Mouse (Mus musculus) neutrophil, adult 5-6 weeks (primary cell): ENCODE results near the gene Mst1. TPM values are rescaled to one million over a fixed set of nuclear protein-coding genes. Genes with fewer than 3 reads are reported as not detected.

Experiments
- ATAC-seq: fragments of 151-379, 151-347 bp; 2 replicates; pipeline ENCODE4 v1.8.0; 2017; ENCODE audit warnings: mild to moderate bottlenecking, moderate TSS enrichment; ENCODE audit not compliant: insufficient number of reproducible peaks, poor library complexity, low FRiP score, severe bottlenecking; ENCODE audit errors: extremely low read depth
- total RNA-seq: library from RNA; stranded (forward); fragments of 200-1000 nt; gene quantifications from 2 replicates; pipeline ENCODE4 v1.2.3, GENCODE M21; 2017

Gene Mst1
- total RNA-seq, result not detected in 2 replicates

DNA sequence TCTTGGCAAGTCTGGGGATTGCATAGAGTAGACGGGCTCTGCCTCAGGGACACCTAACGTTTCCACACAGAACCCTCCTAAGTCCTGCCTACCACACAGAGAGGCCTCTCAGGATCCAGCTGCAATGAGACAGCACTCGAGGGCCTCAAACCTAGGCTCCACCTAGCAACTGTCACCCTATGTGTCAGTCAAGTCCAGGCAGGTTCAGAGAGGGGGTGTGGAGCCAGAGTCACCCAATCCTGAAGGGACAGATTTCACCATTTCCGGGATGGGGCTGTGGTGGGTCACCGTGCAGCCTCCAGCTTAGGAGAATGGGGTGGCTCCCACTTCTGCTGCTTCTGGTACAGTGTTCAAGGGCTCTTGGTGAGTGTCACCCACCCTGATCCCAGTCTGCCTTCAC is at the start of gene Mst1:
Gene Mst1, plus strand, starts transcription at position 269 of the 400 bp plus-strand sequence.
- no peak for ATAC-seq

DNA sequence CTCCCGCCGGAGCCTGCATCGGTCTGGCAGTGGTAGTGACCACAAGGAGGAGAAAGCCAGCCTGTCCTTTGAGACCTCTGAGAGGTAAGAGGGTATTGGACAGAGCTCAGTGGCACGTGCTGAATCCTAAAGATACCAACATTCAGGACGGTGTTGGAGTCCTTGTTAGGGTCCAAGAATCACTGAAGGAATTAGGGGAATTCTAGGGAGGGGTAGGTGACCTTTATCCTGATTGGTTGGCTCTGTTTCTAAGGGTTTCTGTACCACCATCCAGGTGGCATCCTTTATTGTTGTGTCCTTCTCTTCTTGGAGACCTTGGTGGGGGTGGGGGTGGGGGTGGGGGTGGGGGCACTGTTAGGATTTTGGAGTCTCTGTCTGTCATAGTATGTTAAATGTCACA is 48.1 kb upstream of the Mst1 start:
- no peak for ATAC-seq

DNA sequence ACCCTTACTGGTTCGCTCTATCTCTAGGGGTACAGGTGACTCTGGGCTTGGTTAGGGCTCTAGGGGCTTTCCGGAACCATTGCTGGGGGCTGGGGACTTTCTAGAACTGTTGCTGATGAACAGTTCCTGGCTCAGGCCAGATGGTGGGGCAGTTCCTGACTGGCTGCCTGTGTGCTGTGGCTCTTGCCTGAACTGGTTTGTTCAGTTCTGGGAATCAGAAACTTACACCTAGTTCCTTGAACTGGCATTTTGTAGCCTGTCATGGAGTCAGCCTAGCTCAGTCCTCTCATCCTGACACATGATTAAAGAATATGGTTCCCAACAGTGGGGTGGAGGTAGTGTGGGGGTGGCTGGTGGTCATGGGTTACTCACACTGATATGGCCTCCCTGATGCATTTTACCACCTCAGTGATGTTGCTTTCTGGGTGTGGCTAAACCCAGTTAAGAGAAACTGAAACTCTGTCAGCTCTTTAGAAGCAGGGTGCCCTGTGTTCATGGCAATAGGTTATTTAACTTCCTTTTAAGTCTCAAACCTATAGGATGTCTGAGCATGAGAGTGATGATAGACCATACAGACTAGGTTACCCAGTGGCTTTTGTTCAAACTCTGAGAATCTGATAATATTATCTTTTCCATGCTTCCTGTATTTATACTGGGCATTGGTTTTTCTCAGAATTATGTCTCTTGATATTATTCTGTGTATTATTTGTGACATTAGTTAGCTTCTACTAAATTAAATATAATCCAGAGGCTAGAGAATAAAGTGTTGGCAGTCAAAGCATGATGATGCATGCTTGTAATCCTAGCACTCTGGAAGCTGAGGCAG is 44.7 kb upstream of the Mst1 start:
- ATAC-seq, result peak; percentile 41; the same call in 1 of the 2 replicates

DNA sequence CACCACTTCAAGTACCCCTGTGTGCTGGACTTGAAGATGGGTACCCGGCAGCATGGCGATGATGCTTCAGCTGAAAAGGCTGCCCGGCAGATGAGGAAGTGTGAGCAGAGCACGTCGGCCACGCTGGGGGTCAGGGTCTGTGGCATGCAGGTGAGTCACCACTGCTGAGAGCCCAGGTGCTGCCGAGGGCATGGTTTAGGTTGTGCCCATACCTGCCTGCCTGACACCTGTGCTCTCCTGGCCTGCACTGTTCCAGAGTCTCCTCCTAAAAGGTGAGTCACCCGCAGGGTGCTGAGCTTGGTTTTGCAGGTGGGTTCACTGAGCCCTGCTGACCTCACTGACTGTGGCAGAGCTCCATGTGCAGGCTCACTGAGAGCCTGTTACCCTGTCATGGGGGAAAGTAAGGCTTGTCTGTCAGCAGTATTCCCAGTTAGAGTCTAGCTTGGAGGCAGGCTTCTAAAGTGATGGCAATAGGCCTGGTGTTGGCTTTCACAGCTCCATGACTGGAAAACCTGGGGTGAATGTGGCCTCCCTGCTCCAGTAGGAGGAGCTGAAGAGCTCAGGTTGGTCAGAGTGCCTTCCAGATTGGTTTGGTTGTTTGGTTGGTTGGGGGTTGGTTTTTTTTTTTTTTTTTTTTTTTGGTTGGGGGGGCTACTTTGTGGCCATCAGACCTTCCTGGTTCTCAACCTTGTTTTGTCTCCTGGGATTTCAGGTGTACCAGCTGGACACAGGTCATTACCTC is 35.3 kb upstream of the Mst1 start:
- ATAC-seq, result no peak

DNA sequence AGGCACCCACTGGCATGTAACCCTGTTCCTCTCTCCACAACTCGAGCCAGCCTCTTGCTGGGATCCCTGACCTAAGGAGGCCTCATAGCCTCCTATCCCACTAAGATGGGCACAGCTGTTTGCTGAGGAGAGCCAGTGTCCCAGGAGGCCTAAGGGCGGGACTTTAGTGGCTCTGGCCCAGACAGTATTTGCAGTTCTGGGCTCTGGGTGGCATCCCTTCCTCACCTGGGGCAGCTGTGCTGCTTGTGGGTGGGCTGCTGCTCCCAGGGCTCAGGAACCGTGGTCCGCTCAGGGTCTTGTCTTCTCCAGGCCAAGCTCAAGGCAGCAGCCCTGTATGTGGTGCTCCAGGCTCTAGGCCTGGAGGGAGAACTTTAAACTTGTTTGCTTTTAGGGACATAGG is 33.7 kb upstream of the Mst1 start:
- ATAC-seq, result no peak

DNA sequence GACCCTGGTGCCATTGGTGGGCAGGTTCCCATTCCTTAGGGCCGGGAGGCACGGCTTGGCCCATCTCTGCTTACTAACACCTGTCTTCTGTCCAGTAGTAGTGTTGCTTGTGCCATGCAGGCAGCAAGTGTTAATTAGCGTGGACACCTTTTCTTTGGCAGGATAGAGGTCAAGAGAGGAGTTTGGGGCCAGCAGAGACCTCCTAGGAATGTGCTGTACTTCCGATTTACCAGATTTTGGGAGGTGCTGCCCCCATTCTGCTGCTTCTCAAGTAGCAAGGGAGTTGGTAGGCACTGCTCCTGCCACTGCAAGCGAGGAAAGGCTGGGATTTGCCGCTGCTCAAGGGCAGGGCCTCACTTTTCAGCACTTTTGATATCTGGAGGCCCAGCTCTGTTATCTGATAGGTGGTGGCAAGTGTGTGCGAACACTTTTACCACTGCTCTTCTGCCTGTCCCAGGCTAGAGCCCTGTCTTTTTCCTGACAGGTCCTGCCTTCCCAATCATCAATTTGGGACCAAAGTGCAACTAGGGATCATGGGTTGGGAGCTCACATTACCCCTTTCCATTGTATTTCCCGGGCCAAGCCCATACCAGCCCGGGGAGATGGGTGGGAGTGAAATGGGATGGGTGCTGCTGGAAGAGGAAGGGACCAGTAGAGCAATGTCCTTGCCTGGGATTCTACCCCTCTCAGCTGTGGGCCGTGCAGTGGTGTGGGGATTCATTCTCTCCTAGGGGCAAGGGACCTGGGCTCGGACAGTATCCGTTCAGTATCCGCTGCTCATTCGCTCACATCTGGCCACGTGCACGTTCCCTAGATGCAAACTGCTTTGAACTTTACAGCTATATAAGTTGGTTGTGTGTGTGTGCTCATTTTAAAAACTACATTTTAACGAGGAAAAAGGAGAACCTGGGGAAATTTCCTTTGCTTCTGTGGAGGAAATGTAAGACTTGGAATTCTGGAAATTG is 32.4 kb upstream of the Mst1 start:
- ATAC-seq, result no peak

DNA sequence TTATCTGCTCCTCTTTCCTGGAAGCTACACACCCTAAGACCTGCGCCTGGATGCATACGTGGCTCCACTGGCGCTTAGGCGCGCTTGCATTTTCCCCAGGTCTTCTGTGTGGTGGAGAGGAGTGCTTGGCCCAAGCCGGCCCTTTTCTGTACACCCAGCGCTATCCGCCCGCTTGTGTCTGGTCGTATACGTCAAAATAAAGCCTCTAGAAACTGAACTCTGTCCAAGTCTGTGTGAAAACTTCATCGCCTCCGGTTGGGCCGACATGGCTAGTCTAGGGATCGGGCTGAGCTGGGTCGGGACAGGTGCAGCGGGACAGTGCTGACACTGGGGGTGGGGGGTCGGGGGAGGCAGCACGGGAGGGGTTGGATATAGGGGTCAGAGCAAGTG is 31.7 kb upstream of the Mst1 start:
- ATAC-seq, result no peak

DNA sequence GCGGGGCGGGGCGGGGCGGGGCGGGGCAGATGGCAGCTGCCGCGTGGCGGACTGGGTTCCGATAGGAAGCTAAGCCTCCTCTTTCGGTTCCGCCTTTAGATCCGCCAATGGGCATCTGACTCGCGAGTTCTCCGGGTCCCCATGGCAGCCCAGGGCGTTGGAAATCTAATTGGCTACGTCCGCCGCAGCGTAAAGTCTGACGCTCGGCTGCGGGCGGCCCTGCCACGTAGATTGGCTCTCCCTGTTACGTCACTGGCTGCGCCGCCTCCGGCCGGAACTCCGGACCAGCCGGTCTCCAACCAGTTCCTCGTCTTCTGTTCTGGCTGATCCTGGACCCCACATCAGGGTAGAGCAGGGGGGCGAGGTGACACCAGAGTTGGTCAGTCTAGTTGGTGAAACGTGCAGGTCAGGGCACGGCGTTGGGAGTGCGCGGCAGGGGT is 31.2 kb upstream of the Mst1 start, which contains the start of gene Gmppb:
Gene Gmppb, plus strand, starts transcription at position 227 of the 440 bp plus-strand sequence.
- ATAC-seq, result peak; percentile 87

DNA sequence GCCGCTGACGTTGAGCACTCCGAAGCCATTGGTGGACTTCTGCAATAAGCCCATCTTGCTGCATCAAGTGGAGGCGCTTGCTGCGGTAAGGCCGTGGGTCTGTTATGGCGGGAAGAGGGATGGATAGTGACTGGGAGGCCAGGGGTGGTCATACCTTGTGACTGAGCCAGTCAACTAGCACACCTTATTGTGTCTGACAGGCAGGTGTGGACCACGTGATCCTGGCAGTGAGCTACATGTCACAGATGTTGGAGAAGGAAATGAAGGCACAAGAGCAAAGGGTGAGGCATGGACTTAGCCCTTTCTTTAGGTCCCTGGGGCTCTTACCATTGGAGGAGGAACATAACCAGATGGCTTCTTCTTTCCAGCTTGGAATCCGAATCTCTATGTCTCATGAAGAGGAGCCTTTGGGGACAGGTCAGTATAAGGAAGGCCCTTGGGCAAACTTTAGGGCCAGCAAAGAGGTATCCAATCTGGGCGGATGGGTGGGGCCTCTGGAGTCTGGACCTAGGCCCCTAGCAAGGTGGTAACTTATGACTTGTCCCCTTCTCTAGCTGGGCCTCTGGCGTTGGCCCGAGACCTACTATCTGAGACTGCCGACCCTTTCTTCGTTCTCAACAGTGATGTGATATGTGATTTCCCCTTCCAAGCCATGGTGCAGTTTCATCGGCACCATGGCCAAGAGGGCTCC is 30.5 kb upstream of the Mst1 start:
- no peak for ATAC-seq

DNA sequence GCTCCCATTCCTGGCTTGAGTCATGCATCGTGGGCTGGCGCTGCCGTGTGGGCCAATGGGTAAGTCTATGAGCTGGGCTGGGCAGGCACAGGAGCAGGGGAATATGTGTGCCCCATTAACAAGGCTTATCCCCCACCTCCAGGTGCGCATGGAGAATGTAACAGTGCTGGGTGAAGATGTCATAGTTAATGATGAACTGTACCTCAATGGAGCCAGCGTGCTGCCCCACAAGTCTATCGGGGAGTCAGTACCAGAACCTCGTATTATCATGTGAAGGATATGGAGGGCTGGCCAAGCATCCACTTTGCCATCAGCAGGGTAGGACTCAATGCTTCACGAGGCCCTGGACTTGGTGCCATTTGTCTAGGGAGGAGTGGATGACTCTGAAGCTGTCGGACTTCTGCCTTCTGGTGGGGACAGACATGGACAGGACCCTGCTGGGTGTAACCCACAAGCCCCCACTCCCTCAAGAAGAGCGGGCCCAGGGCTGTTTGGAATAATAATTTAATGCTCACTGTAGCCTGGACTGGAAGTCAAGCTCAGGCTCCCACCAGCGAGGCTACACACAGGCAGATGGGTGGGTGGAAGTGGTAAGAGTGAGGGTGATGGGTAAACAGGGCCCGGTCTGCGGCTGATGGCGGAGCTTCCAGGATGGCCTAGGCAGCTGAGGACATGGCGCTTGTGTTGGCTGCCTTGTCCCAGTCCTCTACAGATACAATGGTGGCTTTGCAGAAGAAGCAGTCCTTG is 28.9 kb upstream of the Mst1 start:
- no peak for ATAC-seq

DNA sequence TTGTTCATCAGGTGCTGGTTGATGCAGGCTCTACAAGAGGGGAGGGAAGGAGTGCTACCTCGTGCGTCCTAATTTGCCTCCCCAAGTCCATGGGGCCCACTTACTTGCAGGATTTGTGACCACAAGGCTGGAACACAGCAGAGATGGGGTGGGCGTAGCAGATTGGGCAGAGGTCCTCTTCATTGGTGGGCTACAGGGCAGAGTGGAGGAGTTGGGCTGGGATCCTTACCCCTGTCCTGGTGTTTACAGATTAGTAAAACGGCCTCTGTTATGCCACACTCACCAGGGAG is 28.4 kb upstream of the Mst1 start:
- ATAC-seq, result no peak

DNA sequence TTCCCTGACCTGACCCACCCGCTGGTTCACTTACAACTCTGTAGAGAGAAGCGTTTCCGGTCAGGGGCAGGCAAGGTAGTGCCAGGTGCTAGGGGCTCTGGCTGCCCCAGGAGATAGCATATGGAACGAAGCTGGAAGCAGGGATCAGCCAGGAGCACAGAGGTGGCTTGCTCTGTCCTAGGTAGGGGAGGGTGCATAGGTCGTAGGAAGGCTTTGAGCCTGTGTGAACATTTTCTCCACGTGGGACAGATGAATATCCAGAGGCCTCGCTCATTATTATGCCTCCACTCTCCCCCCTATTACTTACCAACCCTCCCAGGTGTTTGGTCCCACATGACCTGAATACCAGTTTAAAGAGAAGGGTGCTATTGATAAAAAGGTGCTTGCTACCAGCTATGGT is 27.8 kb upstream of the Mst1 start:
- ATAC-seq, result no peak

DNA sequence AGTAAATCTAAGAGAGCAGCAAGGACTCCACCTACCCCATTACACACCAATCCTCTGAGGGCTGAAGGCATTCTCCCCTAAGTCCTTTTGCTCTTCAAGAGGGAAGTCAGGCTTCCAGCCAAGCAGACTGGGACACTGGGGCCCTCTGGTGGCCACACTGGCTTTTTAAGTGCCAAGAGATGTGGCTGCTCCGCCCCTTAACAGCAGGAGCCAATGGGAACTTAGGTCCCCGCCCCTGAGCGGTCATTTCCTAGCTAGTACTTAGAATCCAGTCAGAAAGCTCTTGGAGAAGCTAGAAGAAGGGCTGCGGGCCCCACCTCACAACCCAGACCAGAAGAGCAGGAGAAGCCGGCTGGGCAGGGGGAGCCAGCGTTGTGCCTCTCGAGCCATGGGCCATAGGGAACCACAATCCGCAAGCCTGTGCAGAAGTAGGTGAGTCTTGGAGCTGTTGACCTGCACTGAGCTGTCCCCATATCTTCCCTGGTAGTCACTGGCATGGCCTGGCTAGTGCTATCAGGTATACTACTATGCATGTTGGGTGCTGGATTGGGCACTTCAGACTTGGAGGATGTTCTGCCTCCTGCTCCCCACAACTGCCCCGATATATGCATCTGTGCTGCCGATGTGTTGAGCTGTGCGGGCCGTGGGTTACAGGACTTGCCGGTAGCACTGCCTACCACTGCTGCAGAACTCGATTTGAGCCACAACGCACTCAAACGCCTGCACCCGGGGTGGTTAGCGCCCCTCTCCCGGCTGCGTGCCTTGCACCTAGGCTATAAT is 27.2 kb upstream of the Mst1 start, which contains the start of gene Amigo3:
Gene Amigo3, plus strand, starts transcription at position 275 of the 780 bp plus-strand sequence.
- ATAC-seq, result peak; percentile 74

DNA sequence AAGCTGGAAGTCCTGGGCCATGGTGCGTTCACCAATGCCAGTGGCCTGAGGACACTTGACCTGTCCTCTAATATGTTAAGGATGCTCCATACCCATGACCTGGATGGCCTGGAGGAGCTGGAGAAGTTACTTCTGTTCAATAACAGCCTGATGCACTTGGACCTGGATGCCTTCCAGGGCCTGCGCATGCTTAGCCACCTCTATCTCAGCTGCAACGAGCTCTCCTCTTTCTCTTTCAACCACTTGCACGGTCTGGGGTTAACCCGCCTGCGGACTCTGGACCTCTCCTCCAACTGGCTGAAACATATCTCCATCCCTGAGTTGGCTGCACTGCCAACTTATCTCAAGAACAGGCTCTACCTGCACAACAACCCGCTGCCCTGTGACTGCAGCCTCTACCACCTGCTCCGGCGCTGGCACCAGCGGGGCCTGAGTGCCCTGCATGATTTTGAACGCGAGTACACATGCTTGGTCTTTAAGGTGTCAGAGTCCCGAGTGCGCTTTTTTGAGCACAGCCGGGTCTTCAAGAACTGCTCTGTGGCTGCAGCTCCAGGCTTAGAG is 26.5 kb upstream of the Mst1 start:
- no peak for ATAC-seq

DNA sequence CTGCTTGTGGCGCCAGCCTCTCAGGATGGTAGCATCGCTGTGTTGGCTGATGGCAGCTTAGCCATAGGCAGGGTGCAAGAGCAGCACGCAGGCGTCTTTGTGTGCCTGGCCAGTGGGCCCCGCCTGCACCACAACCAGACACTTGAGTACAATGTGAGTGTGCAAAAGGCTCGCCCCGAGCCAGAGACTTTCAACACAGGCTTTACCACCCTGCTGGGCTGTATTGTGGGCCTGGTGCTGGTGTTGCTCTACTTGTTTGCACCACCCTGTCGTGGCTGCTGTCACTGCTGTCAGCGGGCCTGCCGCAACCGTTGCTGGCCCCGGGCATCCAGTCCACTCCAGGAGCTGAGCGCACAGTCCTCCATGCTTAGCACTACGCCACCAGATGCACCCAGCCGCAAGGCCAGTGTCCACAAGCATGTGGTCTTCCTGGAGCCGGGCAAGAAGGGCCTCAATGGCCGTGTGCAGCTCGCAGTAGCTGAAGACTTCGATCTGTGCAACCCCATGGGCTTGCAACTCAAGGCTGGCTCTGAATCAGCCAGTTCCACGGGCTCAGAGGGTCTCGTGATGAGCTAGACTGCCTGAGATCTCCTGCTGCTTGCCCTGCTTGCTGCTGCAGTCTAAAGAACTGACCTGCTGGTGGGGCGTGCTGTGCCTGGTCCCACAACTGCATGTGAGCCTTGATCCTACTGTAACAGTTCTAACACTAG is 25.8 kb upstream of the Mst1 start:
- no peak for ATAC-seq

DNA sequence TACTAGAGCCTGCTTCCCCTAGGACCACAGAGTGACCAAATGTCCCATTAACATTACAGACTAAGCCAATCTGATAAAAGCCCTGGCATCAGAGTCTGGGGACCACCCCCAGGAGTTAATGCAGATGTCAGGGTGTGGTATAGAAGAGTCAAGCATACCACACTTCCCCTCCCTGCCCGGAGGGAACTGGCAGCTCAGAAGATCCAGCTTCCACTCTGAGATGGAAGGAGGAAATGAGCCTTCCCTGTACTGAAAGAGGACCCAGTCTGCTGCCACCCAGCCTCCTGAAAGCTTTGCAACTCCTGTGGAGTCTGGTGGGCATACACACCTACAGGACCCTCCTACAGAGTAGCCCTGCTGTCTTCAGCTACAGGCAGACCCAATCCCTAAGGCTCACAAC is 25.2 kb upstream of the Mst1 start:
- no peak for ATAC-seq
